Mouse (Mus musculus) kidney, adult 2 months (tissue): Measurements from ENCODE around the gene Sema5b.

Source experiments
- CTCF ChIP-seq: fragments of 200-500 bp; conservative IDR thresholded peaks from 2 replicates; pipeline ENCODE4 v1.5.1; 2011; ENCODE audit warnings: low read depth, mild to moderate bottlenecking, control low read depth, low read length, moderate library complexity, mixed read lengths; ENCODE audit not compliant: insufficient read depth, insufficient read length
- POLR2A ChIP-seq: fragments of 200-500 bp; IDR thresholded peaks from one replicate; pipeline ENCODE4 v1.6.1; 2011; ENCODE audit warnings: low read depth, low read length, control low read depth

DNA sequence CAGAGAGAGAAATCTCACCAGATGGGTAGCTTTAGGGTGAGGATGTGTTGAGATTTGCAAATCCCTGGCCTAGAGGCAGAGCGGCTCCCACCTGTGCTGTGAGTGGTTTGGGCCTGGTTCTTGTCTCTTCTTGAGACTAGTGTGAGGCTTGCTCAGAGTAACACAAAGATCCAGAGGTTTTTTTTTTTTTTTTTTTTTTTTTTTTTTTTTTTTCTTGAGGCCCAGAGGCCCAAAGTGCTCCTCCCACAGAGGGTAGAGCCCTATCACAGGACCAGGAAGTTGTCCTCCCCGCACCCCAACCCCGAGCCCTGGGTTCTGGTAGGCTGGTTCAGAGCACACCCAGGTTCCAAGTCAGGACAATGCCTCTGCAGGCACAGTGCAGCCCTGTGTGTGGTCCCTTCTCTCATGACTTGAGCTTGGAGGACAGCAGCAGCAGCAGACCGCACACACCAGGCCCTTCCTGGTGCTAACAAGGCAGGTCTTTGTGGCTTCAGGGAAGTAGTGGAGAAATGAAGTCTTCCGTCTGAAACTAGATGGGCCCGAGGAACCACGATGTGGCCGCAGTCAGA is 44.3 kb downstream of the Sema5b start:
- TF ChIP-seq CTCF = no peak
- no peak for TF ChIP-seq POLR2A
